Mouse (Mus musculus) spleen, embryonic (tissue): ENCODE data around the gene Dnajc7.

Experiments
- CTCF ChIA-PET: fragments of 350-600 bp; sonication (Branson Sonifier 250); formaldehyde crosslinking; loops from one replicate; lab custom pipeline; 2022; lab: Charles Lee

The Dnajc7 gene

GRCm38 (mm10) chr11:100619982-100620381, at the start of gene Dnajc7:
Gene Dnajc7, minus strand, starts transcription at chr11:100620168.
- CTCF ChIA-PET: interaction anchor here (0.7 to 1.4 kb wide), 5 partner anchors 11 to 307 kb away, joined by 3 to 14 read pairs (median 3); no protein-coding TSS in a partner anchor

GRCm38 (mm10) chr11:100659806-100660205, 39.8 kb upstream of the Dnajc7 start:
- CTCF ChIA-PET: no interaction called here

GRCm38 (mm10) chr11:100656458-100656857, 36.5 kb upstream of the Dnajc7 start:
- CTCF ChIA-PET: interaction anchor here (0.6 to 0.7 kb wide), 2 partner anchors 37 to 65 kb away, joined by 3 to 7 read pairs; no protein-coding TSS in a partner anchor

GRCm38 (mm10) chr11:100655589-100655988, 35.6 kb upstream of the Dnajc7 start:
- CTCF ChIA-PET: interaction anchor here (0.8 kb wide), 1 partner anchor 9 kb away, joined by 6 read pairs; no protein-coding TSS in a partner anchor

- CTCF ChIA-PET: interaction anchor here (0.6 kb wide), 1 partner anchor 241 kb away, joined by 3 read pairs; no protein-coding TSS in a partner anchor
These were observed 31.8 kb upstream of the Dnajc7 start for GRCm38 (mm10) chr11:100651748-100652147.

- CTCF ChIA-PET: interaction anchor here (0.6 kb wide), 1 partner anchor 241 kb away, joined by 3 read pairs; no protein-coding TSS in a partner anchor
These were observed 31.2 kb upstream of the Dnajc7 start for GRCm38 (mm10) chr11:100651205-100651604.

- CTCF ChIA-PET: interaction anchor here (0.5 kb wide), 1 partner anchor 41 kb away, joined by 7 read pairs; no protein-coding TSS in a partner anchor
These were observed 28.4 kb upstream of the Dnajc7 start for GRCm38 (mm10) chr11:100648405-100648804.

GRCm38 (mm10) chr11:100646265-100646664, 26.3 kb upstream of the Dnajc7 start:
- CTCF ChIA-PET: interaction anchor here (0.6 to 1.0 kb wide), 4 partner anchors 9 to 521 kb away, joined by 3 to 6 read pairs (median 3); no protein-coding TSS in a partner anchor

- CTCF ChIA-PET: no interaction called here
These were observed 23.9 kb upstream of the Dnajc7 start for GRCm38 (mm10) chr11:100643612-100644575.

- CTCF ChIA-PET: interaction anchor here (1.1 kb wide), 1 partner anchor 13 kb away, joined by 4 read pairs; no protein-coding TSS in a partner anchor
These were observed 20.4 kb upstream of the Dnajc7 start for GRCm38 (mm10) chr11:100640159-100640906.

GRCm38 (mm10) chr11:100634530-100634929, 14.6 kb upstream of the Dnajc7 start:
- CTCF ChIA-PET: no interaction called here

GRCm38 (mm10) chr11:100628862-100629352, 8.9 kb upstream of the Dnajc7 start:
- CTCF ChIA-PET: no interaction called here

- CTCF ChIA-PET: interaction anchor here (0.5 to 1.6 kb wide), 2 partner anchors 12 to 66 kb away, joined by 4 to 8 read pairs; no protein-coding TSS in a partner anchor
These were observed 8.1 kb upstream of the Dnajc7 start for GRCm38 (mm10) chr11:100628056-100628455.

- CTCF ChIA-PET: interaction anchor here (0.5 to 1.6 kb wide), 4 partner anchors 10 to 70 kb away, joined by 3 to 5 read pairs (median 4); no protein-coding TSS in a partner anchor
These were observed 6.8 kb upstream of the Dnajc7 start for GRCm38 (mm10) chr11:100626701-100627195.

GRCm38 (mm10) chr11:100625754-100626700, 6.1 kb upstream of the Dnajc7 start:
- CTCF ChIA-PET: interaction anchor here (0.8 to 1.6 kb wide), 2 partner anchors 14 to 20 kb away, joined by 3 to 4 read pairs; no protein-coding TSS in a partner anchor

GRCm38 (mm10) chr11:100623867-100624266, 3.9 kb upstream of the Dnajc7 start:
- CTCF ChIA-PET: interaction anchor here (0.8 to 1.4 kb wide), 2 partner anchors 18 to 1655 kb away, joined by 3 to 6 read pairs; no protein-coding TSS in a partner anchor

- CTCF ChIA-PET: interaction anchor here (0.5 to 1.4 kb wide), 3 partner anchors 17 to 342 kb away, joined by 3 to 10 read pairs (median 4); partner anchors contain the start of genes Klhl10 and Nt5c3b
These were observed 2.7 kb upstream of the Dnajc7 start for GRCm38 (mm10) chr11:100622714-100623113.

- CTCF ChIA-PET: interaction anchor here (0.6 to 1.4 kb wide), 6 partner anchors 31 to 308 kb away, joined by 3 to 9 read pairs (median 3); no protein-coding TSS in a partner anchor
These were observed 438 bp downstream of the Dnajc7 start for GRCm38 (mm10) chr11:100619485-100619975.
